Mouse (Mus musculus) lung, embryonic 16.5 days (tissue): Measurements from ENCODE around the gene Asic2. TPM values are rescaled to one million over a fixed set of nuclear protein-coding genes. Genes with fewer than 3 reads are reported as not detected.
A peak's percentile ranks its signal among the peaks of the same experiment; 100 is the strongest.

Experiments
- ATAC-seq: fragments of 200-750 bp; cut with Nextera tagmentation; 2 replicates; pipeline ENCODE4 v1.8.0; 2017; ENCODE audit warnings: low read depth, mild to moderate bottlenecking, moderate library complexity
- H3K27ac ChIP-seq: fragments of 300-500 bp; sonication (generic); 2 replicates; pipeline ENCODE4 v1.5.1; 2014; ENCODE audit warnings: mild to moderate bottlenecking, control low read depth, low read length
- H3K27me3 ChIP-seq: fragments of 300-500 bp; sonication (generic); 2 replicates; pipeline ENCODE4 v1.6.1; 2014; ENCODE audit warnings: low read depth, low read length, mixed read lengths; ENCODE audit not compliant: control insufficient read depth, insufficient read depth
- H3K36me3 ChIP-seq: fragments of 300-500 bp; sonication (generic); 2 replicates; pipeline ENCODE4 v1.6.1; 2014; ENCODE audit warnings: low read length; ENCODE audit not compliant: control insufficient read depth, insufficient read depth
- H3K4me1 ChIP-seq: fragments of 300-500 bp; sonication (generic); replicated peaks from 2 replicates; pipeline ENCODE4 v1.6.1; 2014; ENCODE audit warnings: low read length, mixed read lengths; ENCODE audit not compliant: control insufficient read depth, insufficient read depth
- H3K4me2 ChIP-seq: fragments of 300-500 bp; sonication (generic); 2 replicates; pipeline ENCODE4 v1.6.1; 2014; ENCODE audit warnings: low read depth, low read length, control low read depth
- H3K4me3 ChIP-seq: fragments of 300-500 bp; sonication (generic); 2 replicates; pipeline ENCODE4 v1.5.1; 2014; ENCODE audit warnings: mild to moderate bottlenecking, low read length, control low read depth
- H3K9ac ChIP-seq: fragments of 300-500 bp; sonication (generic); 2 replicates; pipeline ENCODE4 v1.6.1; 2014; ENCODE audit warnings: low read length, control low read depth
- H3K9me3 ChIP-seq: fragments of 300-500 bp; sonication (generic); 2 replicates; pipeline ENCODE4 v1.6.1; 2016; ENCODE audit warnings: low read length; ENCODE audit not compliant: control insufficient read depth
- whole genome bisulfite sequencing: fragments of 180-500 bp; shearing (Covaris S2); extraction: QIAGEN DNeasy Blood & Tissue Kit; methylation state at CpG from one replicate; pipeline ENCODE4 v1.1.7; 2014; 5-methylcytosine and 5-hydroxymethylcytosine counted together
- polyA plus RNA-seq: library from polyadenylated mRNA; unstranded; fragments of >200 nt; fragmentation: Nextera tagmentation; extraction: Ambion mirVana; gene quantifications from 2 replicates; pipeline ENCODE4 v1.2.1, GENCODE M21; 2015

Asic2 gene
- polyA plus RNA-seq, 1 experiment from 2014 or later: 0.31 TPM

- H3K4me1 ChIP-seq: no peaks in the 10 kb centered on the region
- no peaks in the 10 kb centered on the region for H3K9me3 ChIP-seq
- no peak for ATAC-seq
- WGBS: 63% methylated on average over 1 of the region's 1 CpGs
- no peaks in the 10 kb centered on the region for H3K36me3 ChIP-seq
- H3K4me3 ChIP-seq: no peak overlapping the region
- H3K9ac ChIP-seq: no peak overlapping the region
- no peaks in the 10 kb centered on the region for H3K27me3 ChIP-seq
- no peak overlapping the region for H3K4me2 ChIP-seq
- H3K27ac ChIP-seq: no peak overlapping the region
Measured at GRCm38 (mm10) chr11:81832381-81832780, 135.9 kb downstream of the Asic2 start.

- no peak overlapping the region for H3K27ac ChIP-seq
- H3K9me3 ChIP-seq: no peaks in the 10 kb centered on the region
- no peaks in the 10 kb centered on the region for H3K36me3 ChIP-seq
- H3K27me3 ChIP-seq: no peaks in the 10 kb centered on the region
- no peak overlapping the region for H3K4me2 ChIP-seq
- no peaks in the 10 kb centered on the region for H3K4me1 ChIP-seq
- WGBS: 78% methylated on average over 5 of the region's 5 CpGs
- ATAC-seq: no peak
- H3K9ac ChIP-seq: no peak overlapping the region
- no peak overlapping the region for H3K4me3 ChIP-seq
Measured at GRCm38 (mm10) chr11:81816531-81816930, 151.7 kb downstream of the Asic2 start.

- H3K4me2 ChIP-seq: no peak overlapping the region
- 75% methylated on average over 1 of the region's 1 CpGs for WGBS
- no peaks in the 10 kb centered on the region for H3K4me1 ChIP-seq
- no peaks in the 10 kb centered on the region for H3K9me3 ChIP-seq
- no peak overlapping the region for H3K27ac ChIP-seq
- no peak overlapping the region for H3K4me3 ChIP-seq
- no peaks in the 10 kb centered on the region for H3K27me3 ChIP-seq
- H3K36me3 ChIP-seq: no peaks in the 10 kb centered on the region
- H3K9ac ChIP-seq: no peak overlapping the region
- no peak for ATAC-seq
Measured at GRCm38 (mm10) chr11:81814816-81815215, 153.4 kb downstream of the Asic2 start.

GRCm38 (mm10) chr11:81806905-81807659 lies 161.2 kb downstream of the Asic2 start:
- Histone ChIP-seq H3K4me2 (no peak overlapping the region), H3K9me3 (no peaks in the 10 kb centered on the region), H3K27ac (no peak overlapping the region), H3K27me3 (no peaks in the 10 kb centered on the region), H3K4me3 (no peak overlapping the region), H3K9ac (no peak overlapping the region), H3K4me1 (no peaks in the 10 kb centered on the region), H3K36me3 (no peaks in the 10 kb centered on the region)
- no peak for ATAC-seq
- 67% methylated on average over 11 of the region's 11 CpGs for WGBS

- WGBS: 48% methylated on average over 2 of the region's 2 CpGs
- ATAC-seq: no peak
Measured at GRCm38 (mm10) chr11:81803544-81803943, 164.7 kb downstream of the Asic2 start.

GRCm38 (mm10) chr11:81802614-81803013 lies 165.6 kb downstream of the Asic2 start:
- no peaks in the 10 kb centered on the region for H3K9me3 ChIP-seq

More at GRCm38 (mm10) chr11:81803544-81803943, 164.7 kb downstream of the Asic2 start:
- Histone ChIP-seq H3K9ac (no peak overlapping the region), H3K27ac (no peak overlapping the region), H3K4me3 (no peak overlapping the region), H3K36me3 (no peaks in the 10 kb centered on the region), H3K4me2 (no peak overlapping the region), H3K9me3 (no peaks in the 10 kb centered on the region), H3K27me3 (no peaks in the 10 kb centered on the region), H3K4me1 (no peaks in the 10 kb centered on the region)

GRCm38 (mm10) chr11:81800899-81801298 lies 167.4 kb downstream of the Asic2 start:
- Histone ChIP-seq H3K27ac (no peak overlapping the region), H3K9me3 (no peaks in the 10 kb centered on the region), H3K9ac (no peak overlapping the region), H3K4me3 (no peak overlapping the region), H3K36me3 (no peaks in the 10 kb centered on the region), H3K27me3 (no peaks in the 10 kb centered on the region), H3K4me2 (no peak overlapping the region), H3K4me1 (no peaks in the 10 kb centered on the region)
- WGBS: 67% methylated on average over 4 of the region's 4 CpGs
- no peak for ATAC-seq

More at GRCm38 (mm10) chr11:81802614-81803013, 165.6 kb downstream of the Asic2 start:
- WGBS: 61% methylated on average over 1 of the region's 1 CpGs
- Histone ChIP-seq H3K4me3 (no peak overlapping the region), H3K9ac (no peak overlapping the region), H3K27ac (no peak overlapping the region), H3K27me3 (no peaks in the 10 kb centered on the region), H3K4me1 (no peaks in the 10 kb centered on the region), H3K4me2 (no peak overlapping the region), H3K36me3 (no peaks in the 10 kb centered on the region)
- ATAC-seq: no peak

GRCm38 (mm10) chr11:81793588-81793987 lies 174.7 kb downstream of the Asic2 start:
- H3K4me3 ChIP-seq: no peak overlapping the region
- peaks cover 5% of the 10 kb centered on the region; the same call in 1 of the 2 replicates for H3K4me1 ChIP-seq

GRCm38 (mm10) chr11:81791579-81791978 lies 176.7 kb downstream of the Asic2 start:
- ATAC-seq: peak; percentile 76; the same call in 1 of the 2 replicates

More at GRCm38 (mm10) chr11:81793588-81793987, 174.7 kb downstream of the Asic2 start:
- H3K27ac ChIP-seq: no peak overlapping the region
- ATAC-seq: no peak
- 74% methylated on average over 2 of the region's 2 CpGs for WGBS
- H3K36me3 ChIP-seq: no peaks in the 10 kb centered on the region
- H3K4me2 ChIP-seq: no peak overlapping the region
- no peaks in the 10 kb centered on the region for H3K9me3 ChIP-seq
- no peak overlapping the region for H3K9ac ChIP-seq
- H3K27me3 ChIP-seq: no peaks in the 10 kb centered on the region

More at GRCm38 (mm10) chr11:81791579-81791978, 176.7 kb downstream of the Asic2 start:
- Histone ChIP-seq H3K27me3 (no peaks in the 10 kb centered on the region), H3K9me3 (no peaks in the 10 kb centered on the region), H3K9ac (no peak overlapping the region), H3K4me2 (no peak overlapping the region), H3K27ac (no peak overlapping the region), H3K4me3 (no peak overlapping the region), H3K36me3 (no peaks in the 10 kb centered on the region), H3K4me1 (peaks cover 5% of the 10 kb centered on the region; the same call in 1 of the 2 replicates)
- WGBS: 13% methylated on average over 1 of the region's 1 CpGs
